Mouse (Mus musculus): ENCODE results near the gene Snd1. TPM values are rescaled to one million over a fixed set of nuclear protein-coding genes. Genes with fewer than 3 reads are reported as not detected.
"Not testable (repeated sequence)": the region's sequence is repeated elsewhere in the genome, so short reads cannot be mapped to it uniquely, and the experiment has no call there.

Gene Snd1
- polyA plus RNA-seq, 1 experiment from 2014 or later = 120 TPM

DNA sequence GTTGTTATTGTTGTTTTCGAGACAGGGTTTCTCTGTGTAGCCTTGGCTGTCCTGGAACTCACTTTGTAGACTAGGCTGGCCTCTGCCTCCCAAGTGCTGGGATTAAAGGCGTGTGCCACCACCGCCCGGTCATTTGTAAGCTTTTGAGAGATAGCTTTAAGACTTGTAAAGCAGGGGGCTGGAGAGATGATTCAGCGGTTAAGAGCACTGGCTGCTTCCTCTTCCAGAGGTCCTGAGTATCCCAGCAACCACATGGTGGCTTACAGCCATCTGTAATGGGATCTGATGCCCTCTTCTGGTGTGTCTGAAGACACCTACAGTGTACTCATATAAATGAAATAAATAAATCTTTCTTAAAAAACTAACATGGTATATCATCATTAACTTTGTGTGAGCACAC, 45.8 kb downstream of the Snd1 start:
- H3K4me3 ChIP-seq; H3K9me3 ChIP-seq; H3K4me1 ChIP-seq; H3K4me2 ChIP-seq; ATAC-seq (ENCODE audit: insufficient number of reproducible peaks, low FRiP score, low TSS enrichment, low read depth); H3K9ac ChIP-seq; H3K27ac ChIP-seq; H3K27me3 ChIP-seq: not testable (repeated sequence)
- 87% methylated on average over 5 of the region's 5 CpGs for WGBS
- peaks cover 56% of the 10 kb centered on the region for H3K36me3 ChIP-seq

DNA sequence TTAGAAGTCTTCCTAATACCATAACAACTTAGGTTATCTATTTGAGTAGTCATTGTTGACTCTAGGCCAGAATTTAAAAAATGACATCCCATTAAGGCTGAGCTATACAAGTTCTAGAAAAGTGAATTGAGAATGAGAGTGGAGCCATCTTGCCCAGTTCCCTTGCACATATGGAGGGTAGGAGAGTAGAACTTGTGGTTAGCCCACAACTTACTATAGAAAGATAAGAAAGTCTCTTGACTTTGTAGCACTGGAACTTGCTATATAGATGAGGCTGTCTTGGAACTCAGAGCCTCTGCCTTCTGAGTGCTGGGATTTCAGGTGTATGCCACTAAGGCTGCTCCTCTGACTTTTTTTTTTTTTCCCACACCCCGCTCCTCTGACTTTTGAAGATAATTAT, 46.5 kb downstream of the Snd1 start:
- Histone ChIP-seq H3K36me3 (peaks cover 59% of the 10 kb centered on the region), H3K9me3 (no peaks in the 10 kb centered on the region)

DNA sequence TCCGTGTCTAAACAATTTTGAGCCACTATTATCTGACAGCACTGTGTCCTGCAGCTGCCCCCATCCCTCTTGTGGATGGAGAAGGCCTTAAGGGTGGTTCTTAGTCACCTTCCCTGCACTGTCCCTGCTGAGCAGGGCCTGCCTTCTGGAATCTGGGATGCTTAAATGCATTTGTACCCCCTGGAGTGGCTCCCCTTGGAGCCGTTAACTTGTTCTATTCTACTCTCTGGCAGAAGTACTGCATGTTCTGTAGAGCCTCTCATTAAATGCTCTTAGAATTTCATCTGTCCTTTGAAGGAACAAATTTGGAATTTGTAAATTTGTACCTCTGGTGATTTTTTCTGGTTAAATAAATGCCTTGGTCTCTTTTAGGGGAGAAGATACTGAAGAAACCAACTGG, 50.6 kb downstream of the Snd1 start:
- H3K4me2 ChIP-seq = no peak overlapping the region
- ATAC-seq (ENCODE audit: insufficient number of reproducible peaks, low FRiP score, low TSS enrichment, low read depth) = no peak
- no peaks in the 10 kb centered on the region for H3K9me3 ChIP-seq
- no peak overlapping the region for H3K9ac ChIP-seq
- no peaks in the 10 kb centered on the region for H3K27me3 ChIP-seq
- H3K36me3 ChIP-seq = peaks cover 76% of the 10 kb centered on the region
- H3K4me3 ChIP-seq = no peak overlapping the region
- no peaks in the 10 kb centered on the region for H3K4me1 ChIP-seq
- no peak overlapping the region for H3K27ac ChIP-seq
- WGBS = 80% methylated on average over 2 of the region's 2 CpGs

More for the DNA sequence above, 46.5 kb downstream of the Snd1 start:
- H3K9ac ChIP-seq = no peak overlapping the region
- WGBS = 88% methylated on average over 1 of the region's 1 CpGs
- H3K4me2 ChIP-seq = no peak overlapping the region
- no peak for ATAC-seq (ENCODE audit: insufficient number of reproducible peaks, low FRiP score, low TSS enrichment, low read depth)
- H3K4me1 ChIP-seq = no peaks in the 10 kb centered on the region
- H3K27ac ChIP-seq = no peak overlapping the region
- no peak overlapping the region for H3K4me3 ChIP-seq
- no peaks in the 10 kb centered on the region for H3K27me3 ChIP-seq

DNA sequence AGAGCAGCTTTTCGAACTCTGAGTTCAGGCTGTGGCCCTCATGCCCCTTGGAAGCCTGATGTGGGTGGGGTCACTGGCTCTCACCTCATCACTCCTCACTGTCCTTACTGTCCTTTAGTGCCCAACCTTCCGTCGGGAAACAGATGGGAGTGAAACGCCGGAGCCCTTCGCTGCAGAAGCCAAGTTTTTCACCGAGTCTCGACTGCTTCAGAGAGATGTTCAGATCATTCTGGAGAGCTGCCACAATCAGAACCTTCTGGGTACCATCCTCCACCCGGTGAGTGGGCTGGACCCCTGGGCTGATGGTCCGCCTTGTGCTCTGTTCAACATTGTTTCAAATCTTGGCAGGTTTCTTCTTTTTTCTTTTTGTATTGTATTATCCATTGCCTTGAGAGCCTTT, 52.5 kb downstream of the Snd1 start:
- Histone ChIP-seq H3K9ac (no peak overlapping the region), H3K27ac (no peak overlapping the region), H3K9me3 (no peaks in the 10 kb centered on the region), H3K4me3 (no peak overlapping the region), H3K27me3 (no peaks in the 10 kb centered on the region), H3K36me3 (peaks cover 76% of the 10 kb centered on the region), H3K4me2 (no peak overlapping the region), H3K4me1 (no peaks in the 10 kb centered on the region)
- 93% methylated on average over 10 of the region's 10 CpGs for WGBS
- ATAC-seq (ENCODE audit: insufficient number of reproducible peaks, low FRiP score, low TSS enrichment, low read depth) = no peak

DNA sequence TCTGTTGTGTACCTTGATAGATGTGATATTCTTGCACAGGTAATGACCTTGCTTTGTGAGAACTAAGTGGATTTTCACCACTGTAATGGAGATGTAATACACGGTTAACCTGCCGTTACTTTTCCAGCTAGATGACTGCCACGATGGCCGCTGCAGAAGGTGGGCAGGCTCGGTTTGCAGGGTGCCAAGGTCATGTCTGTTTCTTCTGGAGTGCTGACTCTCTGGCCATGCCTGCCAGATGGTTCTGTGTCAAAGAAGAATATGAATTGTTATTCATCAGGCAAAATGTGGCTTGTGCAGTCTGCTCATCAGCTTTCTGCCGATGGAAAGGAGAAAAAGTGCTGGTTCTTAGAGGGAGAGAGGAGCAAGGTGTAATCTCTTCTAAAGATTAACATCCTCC, 53.3 kb downstream of the Snd1 start:
- Histone ChIP-seq H3K36me3 (peaks cover 71% of the 10 kb centered on the region), H3K4me3 (no peak overlapping the region), H3K4me2 (no peak overlapping the region), H3K27ac (no peak overlapping the region), H3K27me3 (no peaks in the 10 kb centered on the region), H3K4me1 (no peaks in the 10 kb centered on the region), H3K9me3 (no peaks in the 10 kb centered on the region), H3K9ac (no peak overlapping the region)
- ATAC-seq (ENCODE audit: insufficient number of reproducible peaks, low FRiP score, low TSS enrichment, low read depth) = no peak
- 92% methylated on average over 6 of the region's 6 CpGs for WGBS

DNA sequence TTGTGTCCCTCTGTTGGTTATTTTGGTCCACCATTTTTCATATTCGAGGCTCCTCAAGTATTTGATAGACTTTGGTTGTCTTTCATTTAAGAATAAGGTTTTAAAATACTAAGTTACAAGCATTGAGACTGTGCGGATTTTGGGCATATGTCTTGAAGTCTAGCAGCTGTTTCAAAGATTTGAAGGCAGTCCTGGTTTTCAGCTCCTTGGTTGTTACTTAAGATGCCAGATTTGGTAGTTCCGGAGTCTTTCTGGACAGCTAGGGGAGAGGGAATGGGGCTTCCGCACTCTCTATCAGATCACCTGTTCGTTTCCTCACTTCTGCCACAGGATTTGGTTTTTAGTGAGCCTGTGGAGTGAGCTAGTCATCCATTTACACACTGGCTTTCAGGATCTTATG, 61.5 kb downstream of the Snd1 start:
- Histone ChIP-seq H3K36me3 (peaks cover 34% of the 10 kb centered on the region), H3K9me3 (no peaks in the 10 kb centered on the region), H3K27me3 (no peaks in the 10 kb centered on the region), H3K4me1 (no peaks in the 10 kb centered on the region), H3K4me2 (no peak overlapping the region), H3K27ac (no peak overlapping the region), H3K4me3 (no peak overlapping the region), H3K9ac (no peak overlapping the region)
- WGBS = 88% methylated on average over 5 of the region's 5 CpGs
- no peak for ATAC-seq (ENCODE audit: insufficient number of reproducible peaks, low FRiP score, low TSS enrichment, low read depth)

DNA sequence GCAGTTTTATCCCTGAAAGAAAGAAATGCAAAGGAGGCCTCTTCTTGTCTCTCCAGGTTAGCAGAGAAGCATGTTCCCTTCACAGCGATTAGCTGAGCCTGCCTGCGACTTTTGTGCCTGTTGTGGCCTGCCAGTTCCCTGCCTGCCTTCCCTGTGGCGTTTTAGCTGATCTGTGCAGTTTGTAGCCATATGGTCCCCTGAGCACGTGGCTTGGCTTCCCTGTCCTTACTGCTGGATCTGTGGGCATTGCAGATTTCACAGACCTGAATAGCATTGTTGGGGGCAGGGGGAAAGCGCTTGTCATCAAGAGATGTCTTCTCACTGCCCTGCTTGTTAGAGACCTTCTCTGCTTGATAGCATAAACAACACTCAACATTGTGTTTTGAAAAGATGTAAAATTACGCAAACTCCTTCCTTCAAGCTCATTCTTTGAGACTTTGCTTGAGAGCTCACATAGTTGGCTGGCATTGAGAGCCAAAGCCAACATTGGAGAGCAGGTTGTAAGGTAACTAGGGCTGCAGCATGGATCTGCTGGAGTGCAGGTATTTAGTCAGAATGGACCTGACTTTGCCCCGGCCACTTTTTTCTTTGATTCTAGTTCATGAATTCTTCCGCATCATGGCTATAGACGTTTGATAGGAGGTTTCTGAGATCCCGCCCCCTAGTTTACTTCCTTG, 63.0 kb downstream of the Snd1 start:
- no peaks in the 10 kb centered on the region for H3K27me3 ChIP-seq
- peaks cover 32% of the 10 kb centered on the region for H3K36me3 ChIP-seq
- H3K27ac ChIP-seq = no peak overlapping the region
- ATAC-seq (ENCODE audit: insufficient number of reproducible peaks, low FRiP score, low TSS enrichment, low read depth) = no peak
- H3K9ac ChIP-seq = no peak overlapping the region
- no peaks in the 10 kb centered on the region for H3K4me1 ChIP-seq
- H3K4me3 ChIP-seq = no peak overlapping the region
- H3K9me3 ChIP-seq = no peaks in the 10 kb centered on the region
- H3K4me2 ChIP-seq = no peak overlapping the region
- WGBS = 63% methylated on average over 10 of the region's 10 CpGs

DNA sequence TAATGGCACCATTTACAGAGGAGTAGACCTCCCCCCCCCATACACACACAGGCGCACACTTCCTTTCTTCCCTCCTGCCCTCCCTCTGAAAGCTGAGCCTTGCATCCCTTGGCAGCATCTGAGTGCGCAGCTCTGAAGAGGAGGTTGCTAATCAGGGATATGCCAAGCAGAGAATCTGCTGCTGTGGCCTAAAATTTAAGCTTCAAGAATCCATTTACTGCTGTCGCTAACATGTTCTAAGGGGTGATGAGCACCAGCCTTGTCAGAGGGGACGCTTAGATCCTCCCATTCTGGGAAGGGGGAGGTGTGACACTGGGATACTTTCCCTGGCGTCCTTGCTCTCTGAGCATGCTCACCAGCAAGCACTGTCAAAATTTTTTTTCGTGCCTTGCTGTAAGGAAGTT, 67.4 kb downstream of the Snd1 start:
- H3K4me1 ChIP-seq = no peaks in the 10 kb centered on the region
- no peak overlapping the region for H3K27ac ChIP-seq
- no peaks in the 10 kb centered on the region for H3K27me3 ChIP-seq
- no peak for ATAC-seq (ENCODE audit: insufficient number of reproducible peaks, low FRiP score, low TSS enrichment, low read depth)
- H3K9ac ChIP-seq = no peak overlapping the region
- H3K36me3 ChIP-seq = peaks cover 30% of the 10 kb centered on the region
- H3K4me2 ChIP-seq = no peak overlapping the region
- no peak overlapping the region for H3K4me3 ChIP-seq
- H3K9me3 ChIP-seq = no peaks in the 10 kb centered on the region
- WGBS = 74% methylated on average over 6 of the region's 6 CpGs

DNA sequence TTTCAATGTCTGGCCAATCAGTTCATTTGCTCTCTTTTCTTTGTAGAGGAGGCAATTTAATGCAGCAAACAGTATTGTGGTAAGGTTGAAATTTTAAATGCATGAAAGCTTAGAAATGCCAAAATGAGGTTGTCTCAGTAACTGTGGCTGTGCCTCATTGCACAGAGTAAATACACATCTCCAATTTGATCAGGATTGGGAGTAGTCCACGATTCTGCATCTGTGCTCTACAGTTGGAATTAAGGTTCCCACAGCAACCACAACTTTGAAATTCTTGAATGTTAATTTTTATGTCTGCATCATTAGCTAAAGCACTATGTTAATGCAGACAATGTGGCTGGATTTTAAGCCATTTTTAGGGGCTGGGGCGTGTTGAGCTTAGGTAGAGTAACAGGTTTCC, 72.0 kb downstream of the Snd1 start:
- no peak for ATAC-seq (ENCODE audit: insufficient number of reproducible peaks, low FRiP score, low TSS enrichment, low read depth)
- 87% methylated on average over 2 of the region's 2 CpGs for WGBS
- Histone ChIP-seq H3K4me1 (peaks cover 4% of the 10 kb centered on the region; the same call in 1 of the 2 replicates), H3K9me3 (no peaks in the 10 kb centered on the region), H3K27ac (no peak overlapping the region), H3K4me2 (no peak overlapping the region), H3K4me3 (no peak overlapping the region), H3K27me3 (no peaks in the 10 kb centered on the region), H3K9ac (no peak overlapping the region), H3K36me3 (peaks cover 30% of the 10 kb centered on the region)

DNA sequence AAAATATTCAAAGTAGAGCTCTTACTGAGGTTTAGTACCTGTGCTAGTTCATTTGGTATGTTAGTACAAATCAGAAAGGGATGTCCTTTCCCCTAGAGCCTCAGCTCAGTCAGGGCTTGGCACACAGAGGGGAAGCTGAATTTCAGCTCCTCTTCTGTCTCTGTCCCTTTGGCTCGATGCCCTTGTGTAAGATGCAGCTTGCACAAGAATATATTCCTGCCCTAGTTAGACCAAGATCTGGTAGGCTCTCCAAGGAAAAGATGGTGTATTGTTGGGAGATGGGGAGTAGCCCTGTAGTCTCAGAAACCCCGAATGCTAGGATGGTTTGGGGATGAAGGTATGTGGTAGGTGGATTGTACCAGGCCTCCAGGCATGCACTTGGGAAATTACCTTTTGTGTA, 74.4 kb downstream of the Snd1 start:
- WGBS = 85% methylated on average over 2 of the region's 2 CpGs

DNA sequence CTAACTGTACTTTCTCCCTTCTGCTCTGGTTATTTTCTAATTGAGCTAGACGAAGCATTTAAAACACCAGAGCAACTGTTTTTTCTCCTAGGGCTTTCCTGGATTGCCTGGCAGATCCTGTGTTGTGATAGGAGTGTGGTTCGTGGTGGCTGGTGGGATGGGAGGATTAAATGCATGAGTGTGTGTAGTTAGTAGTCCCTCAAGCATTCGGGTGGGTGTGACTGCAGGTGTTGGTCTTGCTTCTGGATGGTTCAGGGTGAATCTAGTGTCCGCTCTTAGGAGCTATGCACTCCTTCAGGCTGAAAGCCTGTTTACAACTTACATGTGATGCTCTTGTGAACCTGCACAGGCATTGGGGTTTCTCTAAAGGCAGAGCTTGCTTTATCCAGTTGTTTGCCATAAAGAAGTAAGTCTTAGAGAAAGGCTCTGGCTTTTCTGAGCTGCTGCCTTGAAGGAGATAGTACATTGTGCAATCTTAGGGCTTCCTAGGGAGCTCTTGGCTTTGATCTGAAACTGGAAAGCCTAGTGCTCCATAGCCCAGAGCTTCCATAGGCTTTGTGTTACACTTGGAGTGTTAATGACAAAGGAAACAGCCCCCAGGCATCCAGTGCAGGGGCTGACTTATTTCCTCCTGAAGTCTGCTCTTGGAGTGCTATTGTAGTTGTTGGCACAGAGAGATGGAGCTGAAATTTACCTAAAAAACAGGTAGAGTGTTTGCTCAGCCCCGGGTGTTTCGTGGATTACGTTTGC, 75.5 kb downstream of the Snd1 start:
- Histone ChIP-seq H3K36me3 (peaks cover 19% of the 10 kb centered on the region), H3K4me2 (no peak overlapping the region)
- ATAC-seq (ENCODE audit: insufficient number of reproducible peaks, low FRiP score, low TSS enrichment, low read depth) = no peak

More for the DNA sequence above, 74.4 kb downstream of the Snd1 start:
- H3K4me2 ChIP-seq = no peak overlapping the region
- no peak for ATAC-seq (ENCODE audit: insufficient number of reproducible peaks, low FRiP score, low TSS enrichment, low read depth)
- no peak overlapping the region for H3K4me3 ChIP-seq
- H3K4me1 ChIP-seq = peaks cover 4% of the 10 kb centered on the region; the same call in 1 of the 2 replicates
- no peak overlapping the region for H3K9ac ChIP-seq
- no peaks in the 10 kb centered on the region for H3K27me3 ChIP-seq
- no peaks in the 10 kb centered on the region for H3K9me3 ChIP-seq
- no peak overlapping the region for H3K27ac ChIP-seq
- H3K36me3 ChIP-seq = peaks cover 23% of the 10 kb centered on the region

DNA sequence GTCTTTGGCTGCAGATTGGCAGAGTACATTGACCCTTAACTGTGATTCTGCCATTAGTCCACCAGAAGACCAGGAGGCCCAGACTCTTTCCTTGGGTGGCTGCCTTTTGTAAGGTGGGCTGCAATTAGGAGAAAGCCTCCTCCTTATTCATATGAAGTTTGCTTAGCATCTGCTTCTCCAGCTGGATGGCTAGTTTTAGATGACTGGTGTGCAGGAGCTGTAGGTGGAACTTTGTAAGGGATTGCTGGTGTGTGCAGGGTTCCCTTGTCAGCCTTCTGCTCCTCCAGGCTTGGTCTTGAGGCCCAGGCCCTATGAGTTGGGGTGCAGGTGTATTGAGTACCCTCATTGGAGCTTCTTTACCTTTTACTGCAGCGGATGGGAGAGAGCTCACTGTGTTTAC, 79.5 kb downstream of the Snd1 start:
- WGBS = 88% methylated on average over 1 of the region's 1 CpGs

More for the DNA sequence above, 75.5 kb downstream of the Snd1 start:
- Histone ChIP-seq H3K9ac (no peak overlapping the region), H3K4me3 (no peak overlapping the region), H3K27ac (no peak overlapping the region), H3K27me3 (no peaks in the 10 kb centered on the region), H3K9me3 (no peaks in the 10 kb centered on the region), H3K4me1 (peaks cover 8% of the 10 kb centered on the region)
- 63% methylated on average over 7 of the region's 7 CpGs for WGBS

More for the DNA sequence above, 79.5 kb downstream of the Snd1 start:
- Histone ChIP-seq H3K27ac (no peak overlapping the region), H3K9ac (no peak overlapping the region), H3K36me3 (peaks cover 21% of the 10 kb centered on the region), H3K9me3 (no peaks in the 10 kb centered on the region), H3K27me3 (no peaks in the 10 kb centered on the region), H3K4me1 (peaks cover 8% of the 10 kb centered on the region), H3K4me2 (no peak overlapping the region), H3K4me3 (no peak overlapping the region)
- ATAC-seq (ENCODE audit: insufficient number of reproducible peaks, low FRiP score, low TSS enrichment, low read depth) = no peak

Data from limb, embryonic 15.5 days (tissue).